In genomic region chr2:162282121-162282520, GRCm38 (mm10) we compare ENCODE assay signal across 12 mouse cellular contexts.
DNase-seq lines count a peak whose midpoint lies in the region; ATAC-seq and TF ChIP-seq lines count a peak whose summit lies in the region.
"Had no signal": no experiment of that assay in that cellular context is flagged by ENCODE, and none has a peak within 500 bp of the region (broad histone marks: within the 10 kb centered on the region; RNA-seq: fewer than 3 reads in every experiment).

No protein-coding gene starts in this region.

- no peak overlapping the region for H3K27ac ChIP-seq in embryonic facial prominence, embryonic 11.5 days (replicated peaks; ENCODE audit: low read depth, low read length)
- H3K27ac ChIP-seq in embryonic facial prominence, embryonic 10.5 days (replicated peaks), result no peak overlapping the region
- no peak overlapping the region for H3K27ac ChIP-seq in hindbrain, embryonic 12.5 days
- no peak overlapping the region for H3K27ac ChIP-seq in midbrain, postnatal 0 days (ENCODE audit: low read depth, low read length)
- H3K27ac ChIP-seq in intestine, embryonic 16.5 days (ENCODE audit: low read length), result no peak overlapping the region
- no peak overlapping the region for H3K27ac ChIP-seq in lung, postnatal 0 days (ENCODE audit: low read length)
- H3K27ac ChIP-seq: heart, embryonic 15.5 days; liver, embryonic 13.5 days had no signal

- peak; percentile 59; the same call in 1 of the 2 replicates for ATAC-seq in embryonic facial prominence, embryonic 11.5 days (replicated peaks; ENCODE audit: insufficient number of reproducible peaks, low FRiP score, low TSS enrichment, low read depth)
- peak; percentile 84 for ATAC-seq in hindbrain, embryonic 12.5 days (ENCODE audit: low FRiP score)
- ATAC-seq in midbrain, postnatal 0 days (ENCODE audit: low FRiP score), result no peak
- no peak for ATAC-seq in intestine, embryonic 16.5 days
- no peak for ATAC-seq in lung, postnatal 0 days

- 76% methylated on average over 10 of the region's 10 CpGs for WGBS in embryonic facial prominence, embryonic 11.5 days
- WGBS in embryonic facial prominence, embryonic 10.5 days, result 77% methylated on average over 10 of the region's 10 CpGs
- WGBS in hindbrain, embryonic 12.5 days, result 48% methylated on average over 10 of the region's 10 CpGs
- WGBS in midbrain, postnatal 0 days, result 33% methylated on average over 10 of the region's 10 CpGs
- WGBS in intestine, embryonic 16.5 days, result 58% methylated on average over 10 of the region's 10 CpGs
- 72% methylated on average over 10 of the region's 10 CpGs for WGBS in lung, postnatal 0 days

- H3K9me3 ChIP-seq in embryonic facial prominence, embryonic 11.5 days (replicated peaks; ENCODE audit: control insufficient read depth, low read length), result no peaks in the 10 kb centered on the region
- peaks cover under 1% of the 10 kb centered on the region; the same call in 1 of the 2 replicates for H3K9me3 ChIP-seq in embryonic facial prominence, embryonic 10.5 days
- H3K9me3 ChIP-seq in hindbrain, embryonic 12.5 days (replicated peaks), result no peaks in the 10 kb centered on the region
- H3K9me3 ChIP-seq in midbrain, postnatal 0 days (ENCODE audit: low read length), result no peaks in the 10 kb centered on the region
- no peaks in the 10 kb centered on the region for H3K9me3 ChIP-seq in intestine, embryonic 16.5 days (ENCODE audit: control insufficient read depth, low read length)
- H3K9me3 ChIP-seq in lung, postnatal 0 days (ENCODE audit: low read length), result no peaks in the 10 kb centered on the region
- H3K9me3 ChIP-seq: heart, embryonic 15.5 days had no signal

- H3K4me3 ChIP-seq in embryonic facial prominence, embryonic 11.5 days (ENCODE audit: low read depth, low read length), result no peak overlapping the region
- no peak overlapping the region for H3K4me3 ChIP-seq in embryonic facial prominence, embryonic 10.5 days
- no peak overlapping the region for H3K4me3 ChIP-seq in hindbrain, embryonic 12.5 days
- no peak overlapping the region for H3K4me3 ChIP-seq in midbrain, postnatal 0 days (ENCODE audit: low read depth, low read length)
- H3K4me3 ChIP-seq in intestine, embryonic 16.5 days (ENCODE audit: low read length), result no peak overlapping the region
- H3K4me3 ChIP-seq in lung, postnatal 0 days (ENCODE audit: low read depth, low read length), result no peak overlapping the region
- H3K4me3 ChIP-seq: heart, embryonic 15.5 days; liver, embryonic 13.5 days had no signal

- H3K9ac ChIP-seq in embryonic facial prominence, embryonic 11.5 days (replicated peaks; ENCODE audit: low read length), result no peak overlapping the region
- H3K9ac ChIP-seq in hindbrain, embryonic 12.5 days, result no peak overlapping the region
- no peak overlapping the region for H3K9ac ChIP-seq in midbrain, postnatal 0 days (replicated peaks; ENCODE audit: low read length, poor library complexity, severe bottlenecking)
- H3K9ac ChIP-seq in intestine, embryonic 16.5 days (ENCODE audit: low read depth, low read length), result no peak overlapping the region
- no peak overlapping the region for H3K9ac ChIP-seq in lung, postnatal 0 days (replicated peaks; ENCODE audit: low read depth)
- H3K9ac ChIP-seq: heart, embryonic 15.5 days; liver, embryonic 13.5 days had no signal

- TF ChIP-seq EP300 in lung, postnatal 0 days (IDR thresholded peaks at IDR 0.05), result no peak

- no peaks in the 10 kb centered on the region for H3K36me3 ChIP-seq in embryonic facial prominence, embryonic 11.5 days (replicated peaks; ENCODE audit: control insufficient read depth, insufficient read depth, low read depth, low read length)
- no peaks in the 10 kb centered on the region for H3K36me3 ChIP-seq in embryonic facial prominence, embryonic 10.5 days (replicated peaks)
- no peaks in the 10 kb centered on the region for H3K36me3 ChIP-seq in hindbrain, embryonic 12.5 days
- H3K36me3 ChIP-seq in midbrain, postnatal 0 days (ENCODE audit: insufficient read depth, low read length), result no peaks in the 10 kb centered on the region
- H3K36me3 ChIP-seq in intestine, embryonic 16.5 days (ENCODE audit: control insufficient read depth, insufficient read depth, low read length), result no peaks in the 10 kb centered on the region
- no peaks in the 10 kb centered on the region for H3K36me3 ChIP-seq in lung, postnatal 0 days (ENCODE audit: insufficient read depth, low read length)
- H3K36me3 ChIP-seq: heart, embryonic 15.5 days; liver, embryonic 13.5 days had no signal

- H3K27me3 ChIP-seq in embryonic facial prominence, embryonic 11.5 days (ENCODE audit: control insufficient read depth, insufficient read depth, low read length), result no peaks in the 10 kb centered on the region
- no peaks in the 10 kb centered on the region for H3K27me3 ChIP-seq in embryonic facial prominence, embryonic 10.5 days (replicated peaks; ENCODE audit: low read depth, poor library complexity, severe bottlenecking)
- no peaks in the 10 kb centered on the region for H3K27me3 ChIP-seq in hindbrain, embryonic 12.5 days
- no peaks in the 10 kb centered on the region for H3K27me3 ChIP-seq in midbrain, postnatal 0 days (ENCODE audit: insufficient read depth, low read length)
- no peaks in the 10 kb centered on the region for H3K27me3 ChIP-seq in intestine, embryonic 16.5 days (replicated peaks; ENCODE audit: control insufficient read depth, insufficient read depth, low read length)
- H3K27me3 ChIP-seq in lung, postnatal 0 days (replicated peaks; ENCODE audit: insufficient read depth, low read length), result no peaks in the 10 kb centered on the region
- H3K27me3 ChIP-seq: heart, embryonic 15.5 days; liver, embryonic 13.5 days had no signal

- TF ChIP-seq CTCF in midbrain, postnatal 0 days (IDR thresholded peaks at IDR 0.05), result no peak
- no peak for TF ChIP-seq CTCF in lung, postnatal 0 days (IDR thresholded peaks at IDR 0.05)

- no peak overlapping the region for H3K4me2 ChIP-seq in embryonic facial prominence, embryonic 11.5 days (ENCODE audit: low read depth, low read length)
- no peak overlapping the region for H3K4me2 ChIP-seq in hindbrain, embryonic 12.5 days (replicated peaks)
- no peak overlapping the region for H3K4me2 ChIP-seq in midbrain, postnatal 0 days (ENCODE audit: low read depth, low read length, poor library complexity, severe bottlenecking)
- H3K4me2 ChIP-seq in intestine, embryonic 16.5 days (ENCODE audit: low read depth, low read length), result no peak overlapping the region
- H3K4me2 ChIP-seq in lung, postnatal 0 days (replicated peaks; ENCODE audit: low read depth, low read length), result no peak overlapping the region
- H3K4me2 ChIP-seq: heart, embryonic 15.5 days; liver, embryonic 13.5 days had no signal

- no peak for DNase-seq in embryonic facial prominence, embryonic 11.5 days (ENCODE audit: low spot score)
- no peak for DNase-seq in embryonic facial prominence, embryonic 10.5 days (ENCODE audit: low spot score)
- DNase-seq in embryo, embryonic 11 days, result peak; percentile 26
- peak; percentile 85 for DNase-seq in midbrain, postnatal 0 days (ENCODE audit: low spot score)
- DNase-seq in lung, postnatal 0 days (ENCODE audit: low spot score), result no peak
- DNase-seq in right cerebral cortex, postnatal 10 days (ENCODE audit: low spot score in 2 of 2), result no peak
- DNase-seq: adrenal gland, postnatal 10 days; kidney, adult 18-20 months; liver, embryonic 13.5 days had no signal

- no peaks in the 10 kb centered on the region for H3K4me1 ChIP-seq in embryonic facial prominence, embryonic 11.5 days (ENCODE audit: control insufficient read depth, insufficient read depth, low read length)
- no peaks in the 10 kb centered on the region for H3K4me1 ChIP-seq in embryonic facial prominence, embryonic 10.5 days
- H3K4me1 ChIP-seq in hindbrain, embryonic 12.5 days, result peaks cover 4% of the 10 kb centered on the region; the same call in 1 of the 2 replicates
- H3K4me1 ChIP-seq in midbrain, postnatal 0 days (ENCODE audit: insufficient read depth, low read length), result no peaks in the 10 kb centered on the region
- H3K4me1 ChIP-seq in intestine, embryonic 16.5 days (ENCODE audit: control insufficient read depth, insufficient read depth, low read length), result no peaks in the 10 kb centered on the region
- H3K4me1 ChIP-seq in lung, postnatal 0 days (ENCODE audit: insufficient read depth, low read depth, low read length), result no peaks in the 10 kb centered on the region
- H3K4me1 ChIP-seq: heart, embryonic 15.5 days; liver, embryonic 13.5 days had no signal

Comparison
In these comparisons a context has a peak if more than half of its experiments do, and no peak if none do; other contexts are left out.
1. ATAC-seq: peak in embryonic facial prominence, embryonic 11.5 days (single experiment) and hindbrain, embryonic 12.5 days (single experiment); none in midbrain, postnatal 0 days (single experiment), intestine, embryonic 16.5 days (single experiment) and lung, postnatal 0 days (single experiment).
2. DNase-seq: peak in embryo, embryonic 11 days (single experiment) and midbrain, postnatal 0 days (single experiment); none in embryonic facial prominence, embryonic 11.5 days (single experiment), embryonic facial prominence, embryonic 10.5 days (single experiment), lung, postnatal 0 days (single experiment) and right cerebral cortex, postnatal 10 days (0 of 2).